In the genomic region with DNA sequence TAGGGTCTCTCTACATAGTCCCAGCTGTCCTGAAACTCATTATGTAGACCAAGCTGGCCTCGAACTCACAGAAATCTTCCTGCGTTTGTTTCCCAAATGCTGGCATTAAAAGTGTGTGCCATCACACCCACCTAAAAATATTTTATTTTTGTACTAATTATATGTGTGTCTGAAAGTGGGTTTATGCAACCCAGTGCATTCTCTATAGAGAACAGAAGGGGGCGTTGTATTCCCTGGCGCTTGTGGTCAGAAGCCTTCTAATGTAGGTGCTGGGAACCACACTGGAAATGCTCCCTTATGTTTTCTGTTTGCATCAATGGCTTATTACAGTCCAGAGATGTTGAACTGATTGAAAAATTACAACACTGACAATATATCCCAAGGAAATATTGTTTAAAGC, we compare ENCODE assay signal across 8 mouse cellular contexts. TPM values are rescaled to one million over a fixed set of nuclear protein-coding genes. Genes with fewer than 3 reads are reported as not detected.
DNase-seq lines count a peak whose midpoint lies in the region; ATAC-seq and TF ChIP-seq lines count a peak whose summit lies in the region.

No protein-coding gene starts in this region.

- 51% methylated on average over 4 of the region's 4 CpGs for WGBS in heart, postnatal 0 days
- WGBS in hindbrain, embryonic 11.5 days, result 48% methylated on average over 4 of the region's 4 CpGs
- 46% methylated on average over 4 of the region's 4 CpGs for WGBS in midbrain, embryonic 12.5 days

- ATAC-seq in heart, postnatal 0 days (ENCODE audit: insufficient read depth, low read depth), result no peak
- no peak for ATAC-seq in hindbrain, embryonic 11.5 days (ENCODE audit: low FRiP score)
- no peak for ATAC-seq in midbrain, embryonic 12.5 days (ENCODE audit: low FRiP score, low read depth)

- DNase-seq in heart, postnatal 0 days (ENCODE audit: low spot score), result no peak
- DNase-seq in heart, postnatal 4 days, result no peak
- DNase-seq in MN1 (ENCODE audit: low spot score), result peak; percentile 44
- DNase-seq in hindbrain, embryonic 11.5 days (ENCODE audit: low spot score), result peak; percentile 35
- DNase-seq in gastrocnemius, postnatal 4 days (ENCODE audit: low spot score in 2 of 2), result no peak
- no peak for DNase-seq in thymus, postnatal 36 days
- no peak for DNase-seq in frontal cortex, postnatal 14 days (ENCODE audit: low spot score in 2 of 2)

- H3K4me1 ChIP-seq in heart, postnatal 0 days (ENCODE audit: control insufficient read depth, insufficient read depth), result no peaks in the 10 kb centered on the region
- H3K4me1 ChIP-seq in hindbrain, embryonic 11.5 days (replicated peaks; ENCODE audit: control insufficient read depth, insufficient read depth, low read length), result no peaks in the 10 kb centered on the region
- 0 out of 2 replicates have a peak, but pooled peaks cover 10% of the 10 kb centered on the region for H3K4me1 ChIP-seq in midbrain, embryonic 12.5 days

- H3K4me2 ChIP-seq in heart, postnatal 0 days (ENCODE audit: low read depth, low read length), result no peak overlapping the region
- no peak overlapping the region for H3K4me2 ChIP-seq in hindbrain, embryonic 11.5 days (replicated peaks; ENCODE audit: low read depth, low read length)
- H3K4me2 ChIP-seq in midbrain, embryonic 12.5 days (replicated peaks), result peak overlapping the region; percentile 87; the same call in 1 of the 2 replicates

- no peak overlapping the region for H3K9ac ChIP-seq in heart, postnatal 0 days (replicated peaks; ENCODE audit: low read depth, low read length)
- H3K9ac ChIP-seq in hindbrain, embryonic 11.5 days (ENCODE audit: low read depth, low read length), result no peak overlapping the region
- no peak overlapping the region for H3K9ac ChIP-seq in midbrain, embryonic 12.5 days (replicated peaks)

- no peak overlapping the region for H3K4me3 ChIP-seq in heart, postnatal 0 days (ENCODE audit: low read depth, low read length)
- no peak overlapping the region for H3K4me3 ChIP-seq in hindbrain, embryonic 11.5 days (ENCODE audit: low read depth, low read length)
- H3K4me3 ChIP-seq in midbrain, embryonic 12.5 days, result no peak overlapping the region

- no peaks in the 10 kb centered on the region for H3K9me3 ChIP-seq in heart, postnatal 0 days (replicated peaks; ENCODE audit: control insufficient read depth, low read length)
- no peaks in the 10 kb centered on the region for H3K9me3 ChIP-seq in hindbrain, embryonic 11.5 days (ENCODE audit: control insufficient read depth, low read length)
- H3K9me3 ChIP-seq in midbrain, embryonic 12.5 days, result no peaks in the 10 kb centered on the region

- no peaks in the 10 kb centered on the region for H3K27me3 ChIP-seq in heart, postnatal 0 days (ENCODE audit: control insufficient read depth, insufficient read depth, low read length)
- no peaks in the 10 kb centered on the region for H3K27me3 ChIP-seq in hindbrain, embryonic 11.5 days (ENCODE audit: control insufficient read depth, insufficient read depth, low read length)
- peaks cover 10% of the 10 kb centered on the region; the same call in 1 of the 2 replicates for H3K27me3 ChIP-seq in midbrain, embryonic 12.5 days

- TF ChIP-seq EP300 in heart, postnatal 0 days (IDR thresholded peaks at IDR 0.05; ENCODE audit: low read depth), result no peak

- no peaks in the 10 kb centered on the region for H3K36me3 ChIP-seq in heart, postnatal 0 days (replicated peaks; ENCODE audit: control insufficient read depth, insufficient read depth, low read length)
- H3K36me3 ChIP-seq in hindbrain, embryonic 11.5 days (ENCODE audit: control insufficient read depth, insufficient read depth, low read length), result no peaks in the 10 kb centered on the region
- H3K36me3 ChIP-seq in midbrain, embryonic 12.5 days, result no peaks in the 10 kb centered on the region

- peak; percentile 28 for TF ChIP-seq CTCF in heart, postnatal 0 days (IDR thresholded peaks at IDR 0.05; ENCODE audit: low read depth)

- no peak overlapping the region for H3K27ac ChIP-seq in heart, postnatal 0 days (ENCODE audit: low read depth)
- no peak overlapping the region for H3K27ac ChIP-seq in hindbrain, embryonic 11.5 days (ENCODE audit: low read depth, low read length)
- H3K27ac ChIP-seq in midbrain, embryonic 12.5 days (replicated peaks), result no peak overlapping the region

RNA-seq across cellular contexts. Expression of gene Tmem62, which starts 0.5 kb away (rescaled TPM):
- total RNA-seq in heart, postnatal 0 days (2014; rRNA removed; ENCODE audit: low replicate concordance), result 3.3 and 8.9 TPM in 2 replicates
- 2.4 and 2.7 TPM in 2 replicates for polyA plus RNA-seq in heart, postnatal 0 days (2015; fragmentation: Nextera tagmentation; extraction: Ambion mirVana)
- 1 to 10 TPM; 1.8 to 2.3 TPM for total RNA-seq in heart, postnatal 4 days (2021)
- polyA plus RNA-seq in hindbrain, embryonic 11.5 days (2014; fragmentation: Nextera tagmentation; extraction: Ambion mirVana), result 5.7 and 5.8 TPM in 2 replicates
- 5.7 and 6.2 TPM in 2 replicates for polyA plus RNA-seq in midbrain, embryonic 12.5 days (2016; fragmentation: Nextera tagmentation; extraction: Ambion mirVana)
- 1 to 10 TPM; 2.4 to 2.5 TPM for total RNA-seq in gastrocnemius, postnatal 4 days (2021)

RNA-seq across cellular contexts. Expression of gene Ubr1, which starts 5.8 kb away (rescaled TPM):
- total RNA-seq in heart, postnatal 0 days (2014; rRNA removed; ENCODE audit: low replicate concordance), result 11.7 and 28.9 TPM in 2 replicates
- polyA plus RNA-seq in heart, postnatal 0 days (2015; fragmentation: Nextera tagmentation; extraction: Ambion mirVana), result 13.6 and 14.3 TPM in 2 replicates
- 10 to 100 TPM; 27.4 to 27.5 TPM for total RNA-seq in heart, postnatal 4 days (2021)
- polyA plus RNA-seq in hindbrain, embryonic 11.5 days (2014; fragmentation: Nextera tagmentation; extraction: Ambion mirVana), result 22.3 and 29.8 TPM in 2 replicates
- 34.1 and 34.4 TPM in 2 replicates for polyA plus RNA-seq in midbrain, embryonic 12.5 days (2016; fragmentation: Nextera tagmentation; extraction: Ambion mirVana)
- 10 to 100 TPM; 21.6 to 22.3 TPM for total RNA-seq in gastrocnemius, postnatal 4 days (2021)

RNA-seq across cellular contexts. Expression of gene Ccndbp1, which starts 31.9 kb away (rescaled TPM):
- 25.5 and 34.0 TPM in 2 replicates for total RNA-seq in heart, postnatal 0 days (2014; rRNA removed; ENCODE audit: low replicate concordance)
- 42.4 TPM in 2 replicates for polyA plus RNA-seq in heart, postnatal 0 days (2015; fragmentation: Nextera tagmentation; extraction: Ambion mirVana)
- 10 to 100 TPM; 26.1 to 29.3 TPM for total RNA-seq in heart, postnatal 4 days (2021)
- polyA plus RNA-seq in hindbrain, embryonic 11.5 days (2014; fragmentation: Nextera tagmentation; extraction: Ambion mirVana), result 55.4 and 55.6 TPM in 2 replicates
- 53.1 and 53.5 TPM in 2 replicates for polyA plus RNA-seq in midbrain, embryonic 12.5 days (2016; fragmentation: Nextera tagmentation; extraction: Ambion mirVana)
- 10 to 100 TPM; 22.2 to 22.4 TPM for total RNA-seq in gastrocnemius, postnatal 4 days (2021)

Comparison
In these comparisons a context has a peak if more than half of its experiments do, and no peak if none do; other contexts are left out.
1. DNase-seq: peak in MN1 (single experiment) and hindbrain, embryonic 11.5 days (single experiment); none in heart, postnatal 0 days (single experiment), heart, postnatal 4 days (single experiment), gastrocnemius, postnatal 4 days (0 of 2), thymus, postnatal 36 days (0 of 2) and frontal cortex, postnatal 14 days (0 of 2).